Mouse (Mus musculus) spleen, postnatal 14 days (tissue): Measurements from ENCODE around the gene Nfkb1.

ENCODE experiments used
- DNase-seq, 2 experiments: peaks; one replicate each; pipeline ENCODE4 v3.0.0; 2021 to 2022; ENCODE audit warnings: low spot score in 2 of 2

Gene Nfkb1

GRCm38 (mm10) chr3:135586060-135586459, 105.3 kb downstream of the Nfkb1 start:
- no peak for DNase-seq

DNA sequence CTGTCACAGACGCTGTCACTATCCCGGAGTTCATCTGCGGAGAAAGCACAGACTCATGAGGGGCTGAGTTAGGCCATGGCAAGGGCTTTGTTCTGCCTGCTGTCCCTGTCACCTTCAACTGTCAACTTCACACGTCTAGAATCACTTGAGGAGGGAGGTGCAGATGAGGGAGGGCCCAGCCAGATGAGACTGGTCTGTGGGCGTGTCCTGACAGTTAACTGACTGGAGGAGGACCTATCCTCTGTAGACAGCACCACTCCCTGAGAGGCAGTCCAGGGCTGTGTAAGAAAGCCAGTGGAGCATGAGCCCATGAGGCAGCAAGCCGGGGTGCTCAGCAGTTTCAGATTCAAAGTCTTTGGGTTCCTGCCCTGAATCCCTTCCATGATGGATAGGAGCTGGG, 105.9 kb downstream of the Nfkb1 start:
- DNase-seq = no peak

GRCm38 (mm10) chr3:135582246-135582645, 109.1 kb downstream of the Nfkb1 start:
- no peak for DNase-seq

DNA sequence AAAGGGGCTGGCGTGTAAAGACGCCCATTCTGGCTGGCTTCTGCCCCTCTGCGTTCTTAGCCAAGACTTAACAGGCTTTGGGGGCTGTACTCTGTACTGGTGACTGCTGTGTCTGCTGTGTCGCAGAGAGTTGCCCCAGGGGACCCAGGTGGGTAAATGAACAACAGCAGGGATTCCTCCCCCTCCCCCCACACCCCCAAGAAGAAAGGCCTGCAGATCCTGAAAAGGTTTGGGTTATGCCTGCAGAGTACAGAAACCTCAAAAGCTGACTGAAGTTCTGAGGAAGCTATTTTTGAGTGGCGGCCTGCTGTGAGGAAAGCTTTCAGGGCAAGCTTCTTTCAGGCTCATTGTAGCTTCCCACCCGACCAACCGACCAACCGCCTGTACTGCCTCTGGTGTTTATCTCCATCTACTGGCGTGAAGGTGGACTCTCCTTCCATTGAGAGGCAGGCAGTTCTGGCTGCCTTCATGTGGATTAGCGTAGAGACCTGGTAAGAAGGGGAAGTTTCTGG, 109.7 kb downstream of the Nfkb1 start:
- no peak for DNase-seq

DNA sequence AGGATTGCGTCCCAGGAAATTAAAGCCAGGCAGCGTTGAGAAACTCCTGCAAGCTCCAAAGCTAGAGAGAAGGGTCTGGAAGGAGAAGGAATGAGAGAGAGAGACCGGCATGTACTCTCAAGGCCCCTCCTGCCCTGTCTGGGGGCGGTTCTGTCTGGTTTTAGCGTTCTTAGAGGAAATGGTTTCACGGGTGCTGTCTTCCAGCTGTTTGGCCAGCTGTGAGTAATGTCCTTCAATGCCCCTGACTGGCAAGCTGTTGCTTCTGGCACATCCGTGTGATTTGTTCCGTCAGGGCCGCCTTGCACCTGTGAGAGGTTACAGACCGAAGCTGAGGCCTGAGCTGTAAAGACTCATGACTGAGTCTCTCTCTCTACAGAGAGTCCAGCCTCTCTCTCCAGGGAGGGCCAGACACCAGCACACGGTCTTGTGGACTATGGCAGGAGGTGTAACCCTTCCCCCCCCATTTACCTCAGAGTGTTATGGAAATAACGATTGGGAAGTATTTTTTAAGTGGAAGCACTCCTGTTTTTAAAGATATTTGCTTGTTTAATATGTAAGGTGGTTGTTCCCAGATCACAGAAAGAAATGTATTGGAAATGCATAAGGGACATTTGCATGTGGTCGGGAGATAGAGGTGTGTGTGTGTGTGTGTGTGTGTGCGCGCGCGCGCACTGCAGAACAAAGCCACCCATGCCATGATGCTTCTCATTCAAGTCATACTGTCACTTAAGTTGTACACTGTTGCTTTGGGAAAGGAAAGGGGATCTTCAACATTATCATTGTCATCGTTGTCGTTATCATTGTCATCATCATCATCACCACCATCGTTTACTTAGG, 110.7 kb downstream of the Nfkb1 start:
- DNase-seq = peak in 1 of 2 experiments; percentile 13

- DNase-seq = no peak
Measured at GRCm38 (mm10) chr3:135579179-135579578, 112.2 kb downstream of the Nfkb1 start.

GRCm38 (mm10) chr3:135578588-135579140, 112.7 kb downstream of the Nfkb1 start:
- no peak for DNase-seq

- DNase-seq = no peak
Measured at GRCm38 (mm10) chr3:135575126-135575525, 116.2 kb downstream of the Nfkb1 start.

- no peak for DNase-seq
Measured at GRCm38 (mm10) chr3:135573051-135573450, 118.3 kb downstream of the Nfkb1 start.

- no peak for DNase-seq
Measured at GRCm38 (mm10) chr3:135571540-135571939, 119.8 kb downstream of the Nfkb1 start.

DNA sequence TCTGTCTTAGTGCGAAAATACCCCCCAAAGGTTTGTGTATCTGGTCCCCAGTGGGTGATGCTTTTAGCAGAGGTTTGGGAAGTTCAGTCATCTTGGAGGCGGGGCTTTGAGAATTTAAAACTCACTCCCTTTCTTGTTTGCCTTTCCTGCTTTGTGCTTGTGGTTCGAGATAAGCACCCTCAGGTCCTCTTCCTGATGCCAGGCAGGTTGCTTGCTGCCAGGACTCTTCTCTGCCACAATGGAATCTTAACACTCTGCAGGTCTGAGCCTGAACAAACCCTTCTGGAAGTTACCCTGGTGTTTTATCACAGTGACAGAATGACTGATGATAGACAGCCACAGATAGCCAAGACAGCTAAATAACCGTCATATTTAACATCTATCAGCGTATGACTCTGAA, 122.7 kb downstream of the Nfkb1 start:
- DNase-seq = no peak

DNA sequence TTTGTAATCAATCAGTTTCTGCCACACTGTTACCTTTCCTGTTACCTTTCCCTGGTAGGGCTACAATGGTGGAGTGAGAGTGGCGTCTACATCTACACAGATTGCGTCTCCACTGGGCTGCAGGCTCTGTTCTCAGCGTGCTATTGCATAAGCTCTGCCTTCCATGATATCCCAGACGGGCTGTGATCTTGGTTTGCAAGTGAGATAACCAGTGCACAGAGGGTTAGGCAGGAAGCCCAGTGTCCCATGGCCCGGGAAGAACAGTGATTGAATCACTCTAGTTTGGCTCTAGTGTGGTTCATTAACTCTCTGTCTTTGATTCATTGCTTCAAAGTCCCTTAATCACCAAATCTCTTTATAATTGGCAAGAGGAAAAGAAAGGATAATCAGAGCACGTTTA, 123.5 kb downstream of the Nfkb1 start:
- no peak for DNase-seq

GRCm38 (mm10) chr3:135565306-135565705, 126.0 kb downstream of the Nfkb1 start:
- DNase-seq = no peak

DNA sequence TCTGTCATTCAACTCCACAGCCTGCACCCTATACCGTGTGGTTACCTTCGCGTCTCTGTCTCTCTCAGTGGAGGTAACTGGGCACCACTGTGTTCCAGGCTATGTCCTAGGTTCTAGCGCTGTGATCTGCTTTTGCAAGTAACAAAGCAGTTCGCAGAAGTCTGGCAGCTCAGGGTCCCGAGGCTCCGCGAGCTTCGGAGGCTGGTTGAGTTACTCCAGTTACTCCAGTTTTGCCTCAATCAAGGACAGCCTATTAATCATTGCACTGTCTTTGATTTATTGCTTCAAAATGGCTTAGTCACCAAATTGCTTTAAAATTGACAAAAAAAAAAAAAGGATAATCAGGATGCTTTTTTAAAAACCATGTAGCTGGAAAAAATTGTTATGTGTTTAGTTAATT, 126.6 kb downstream of the Nfkb1 start:
- no peak for DNase-seq

- DNase-seq = no peak
Measured at GRCm38 (mm10) chr3:135563163-135563689, 128.1 kb downstream of the Nfkb1 start.

GRCm38 (mm10) chr3:135562036-135562435, 129.3 kb downstream of the Nfkb1 start:
- no peak for DNase-seq

GRCm38 (mm10) chr3:135556851-135557662, 134.3 kb downstream of the Nfkb1 start:
- no peak for DNase-seq

DNA sequence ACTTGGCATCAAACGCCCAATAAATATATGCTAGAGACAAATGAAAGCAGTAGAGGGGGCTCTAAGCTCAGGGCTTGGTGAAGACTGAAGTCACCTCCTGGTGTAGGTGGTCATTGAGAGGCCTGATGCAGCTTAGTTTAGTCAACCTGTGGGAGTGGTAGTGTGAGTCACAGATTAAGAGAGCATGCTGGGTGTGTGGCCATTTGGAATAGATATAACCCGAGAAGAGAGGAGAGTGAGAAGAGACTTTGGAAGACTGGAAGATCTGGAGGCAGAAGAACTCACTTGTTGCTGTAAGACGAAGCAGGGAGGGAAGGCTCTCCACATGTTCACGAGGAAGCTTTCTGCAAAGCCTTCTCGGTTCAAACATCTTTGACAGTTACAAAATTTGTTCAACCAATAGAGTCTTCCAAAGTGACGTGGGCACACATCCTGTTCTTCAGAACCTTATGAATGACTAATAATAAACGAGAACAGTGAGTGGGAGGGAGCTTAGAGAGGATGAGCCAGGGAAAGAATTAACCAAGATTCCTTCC, 135.2 kb downstream of the Nfkb1 start:
- no peak for DNase-seq

DNA sequence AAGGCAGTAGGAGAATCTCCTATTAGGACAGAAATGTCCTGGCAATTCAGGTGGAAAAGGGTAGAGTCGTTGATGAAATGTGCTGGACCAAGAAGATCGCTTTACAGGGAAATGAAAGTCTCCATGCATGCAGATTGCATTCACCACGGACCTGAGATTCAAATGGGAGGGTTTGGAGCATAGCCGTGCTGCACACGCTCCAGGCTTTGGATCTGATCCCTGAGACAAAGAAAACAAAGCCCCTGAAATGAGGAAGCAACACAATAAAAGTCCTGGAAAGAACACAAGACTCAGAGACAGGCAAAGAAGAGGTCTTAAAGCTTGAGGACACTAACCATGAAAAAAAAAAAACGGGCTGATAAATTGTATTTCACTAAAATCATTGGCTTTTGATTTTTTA, 136.2 kb downstream of the Nfkb1 start:
- DNase-seq = no peak

GRCm38 (mm10) chr3:135552874-135553273, 138.5 kb downstream of the Nfkb1 start:
- no peak for DNase-seq

DNA sequence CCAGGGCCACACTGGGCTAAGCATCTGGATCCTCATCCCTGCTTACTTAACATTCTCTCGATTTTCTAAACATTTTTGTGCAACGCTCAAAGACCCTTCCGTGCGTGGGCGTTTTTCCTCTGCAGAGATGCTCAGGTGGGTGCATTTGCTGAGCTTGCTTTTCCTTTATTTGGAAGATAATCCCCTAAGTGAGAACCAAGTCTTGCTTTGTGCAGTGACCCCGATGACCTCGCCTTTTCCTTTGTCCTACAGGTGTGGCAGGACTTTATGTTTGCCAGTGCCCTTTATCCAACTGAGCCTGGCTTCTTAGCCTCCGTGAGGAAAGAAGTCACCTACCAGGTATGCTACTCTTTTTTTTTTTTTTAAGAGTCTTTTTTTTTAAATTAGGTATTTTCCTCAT, 144.0 kb downstream of the Nfkb1 start:
- no peak for DNase-seq
